Mouse (Mus musculus) layer of hippocampus, postnatal 14 days (tissue): Measurements from ENCODE around the gene Axl. TPM values are rescaled to one million over a fixed set of nuclear protein-coding genes. Genes with fewer than 3 reads are reported as not detected.

Source experiments
- DNase-seq, 2 experiments: peaks; one replicate each; pipeline ENCODE4 v3.0.0; 2021 to 2022; ENCODE audit warnings: low spot score in 2 of 2, mixed read lengths in 1 of 2
- long read RNA-seq, 2 experiments: library from polyadenylated mRNA; stranded (forward); transcript quantifications; one replicate each; pipeline ENCODE4 v2.0.0; 2021
- total RNA-seq, 2 experiments: library from RNA; stranded (reverse); gene quantifications; 2 replicates each; pipeline ENCODE4 v1.2.3; 2021

The Axl gene
- total RNA-seq = 10 to 100 TPM; 46.7 to 47.9 TPM
- long read RNA-seq, experiment 1, full-length matches to known transcripts = 42 of 60 reads
- long read RNA-seq, experiment 1, partial matches to known transcripts = 5 of 60 reads
- long read RNA-seq, experiment 1, other reads (novel, unspliced or antisense) = 13 of 60 reads
- long read RNA-seq, experiment 2, full-length matches to known transcripts = 27 of 37 reads
- long read RNA-seq, experiment 2, partial matches to known transcripts = 5 of 37 reads
- long read RNA-seq, experiment 2, other reads (novel, unspliced or antisense) = 5 of 37 reads

- DNase-seq = peak; percentile 48 to 67
These were observed at the start of gene Axl for GRCm38 (mm10) chr7:25788220-25789128. Gene Axl (minus strand): TSS chr7:25788705.

GRCm38 (mm10) chr7:25835188-25835891 lies 46.8 kb upstream of the Axl start:
- DNase-seq = no peak

GRCm38 (mm10) chr7:25831557-25832530 lies 43.3 kb upstream of the Axl start:
- no peak for DNase-seq

- DNase-seq = no peak
These were observed 41.7 kb upstream of the Axl start for GRCm38 (mm10) chr7:25830251-25830650.

- DNase-seq = no peak
These were observed 38.7 kb upstream of the Axl start for GRCm38 (mm10) chr7:25827199-25827598.

- no peak for DNase-seq
These were observed 37.5 kb upstream of the Axl start for GRCm38 (mm10) chr7:25826029-25826428.

GRCm38 (mm10) chr7:25825043-25825442 lies 36.5 kb upstream of the Axl start:
- DNase-seq = no peak

- DNase-seq = no peak
These were observed 27.9 kb upstream of the Axl start, which contains the start of gene Cyp2s1 for GRCm38 (mm10) chr7:25816241-25816919. Gene Cyp2s1 (minus strand): TSS chr7:25816913.

- no peak for DNase-seq
These were observed 27.1 kb upstream of the Axl start for GRCm38 (mm10) chr7:25815571-25815970.

GRCm38 (mm10) chr7:25814711-25815110 lies 26.2 kb upstream of the Axl start:
- no peak for DNase-seq

GRCm38 (mm10) chr7:25812195-25812594 lies 23.7 kb upstream of the Axl start:
- no peak for DNase-seq

- no peak for DNase-seq
These were observed 23.2 kb upstream of the Axl start for GRCm38 (mm10) chr7:25811716-25812115.

- peak; percentile 86 to 92 for DNase-seq
These were observed 17.3 kb upstream of the Axl start for GRCm38 (mm10) chr7:25805631-25806343.

- no peak for DNase-seq
These were observed 16.3 kb upstream of the Axl start for GRCm38 (mm10) chr7:25804792-25805191.

GRCm38 (mm10) chr7:25803460-25803859 lies 15.0 kb upstream of the Axl start:
- no peak for DNase-seq

GRCm38 (mm10) chr7:25802241-25803125 lies 14.0 kb upstream of the Axl start:
- no peak for DNase-seq

GRCm38 (mm10) chr7:25801031-25801430 lies 12.5 kb upstream of the Axl start:
- no peak for DNase-seq

- no peak for DNase-seq
These were observed 10.9 kb upstream of the Axl start for GRCm38 (mm10) chr7:25799369-25799768.
